Mouse (Mus musculus) kidney, adult 11 months (tissue): Measurements from ENCODE around the gene Jade2.

ENCODE experiments used
- DNase-seq: peaks from one replicate; pipeline ENCODE4 v3.0.0; 2022

Jade2 gene

GRCm38 (mm10) chr11:51780773-51781267 lies 76.6 kb downstream of the Jade2 start:
- no peak for DNase-seq

GRCm38 (mm10) chr11:51777478-51777877 lies 80.0 kb downstream of the Jade2 start:
- DNase-seq, result no peak

DNA sequence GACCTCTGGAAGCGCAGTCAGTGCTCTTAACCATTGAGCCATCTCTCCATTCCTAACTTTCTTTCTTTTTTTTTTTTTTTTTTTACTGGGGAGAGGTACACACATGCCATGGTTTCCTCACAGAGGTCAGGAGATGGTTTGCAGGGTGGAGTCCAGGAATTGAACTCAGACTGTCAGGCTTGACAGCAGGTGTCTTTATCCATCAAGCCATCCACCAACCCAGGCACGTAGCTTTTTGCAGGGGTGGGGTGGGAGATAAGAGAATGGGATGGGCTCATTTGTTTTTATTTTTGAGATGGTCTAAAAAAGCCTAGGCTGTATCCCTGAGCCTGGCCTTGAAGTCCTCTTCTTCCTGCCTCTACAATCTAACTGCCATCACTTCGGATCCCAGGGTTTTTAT lies 81.9 kb downstream of the Jade2 start:
- DNase-seq, result no peak

- DNase-seq, result peak; percentile 16
Observed at GRCm38 (mm10) chr11:51768296-51768695, 89.2 kb downstream of the Jade2 start.

DNA sequence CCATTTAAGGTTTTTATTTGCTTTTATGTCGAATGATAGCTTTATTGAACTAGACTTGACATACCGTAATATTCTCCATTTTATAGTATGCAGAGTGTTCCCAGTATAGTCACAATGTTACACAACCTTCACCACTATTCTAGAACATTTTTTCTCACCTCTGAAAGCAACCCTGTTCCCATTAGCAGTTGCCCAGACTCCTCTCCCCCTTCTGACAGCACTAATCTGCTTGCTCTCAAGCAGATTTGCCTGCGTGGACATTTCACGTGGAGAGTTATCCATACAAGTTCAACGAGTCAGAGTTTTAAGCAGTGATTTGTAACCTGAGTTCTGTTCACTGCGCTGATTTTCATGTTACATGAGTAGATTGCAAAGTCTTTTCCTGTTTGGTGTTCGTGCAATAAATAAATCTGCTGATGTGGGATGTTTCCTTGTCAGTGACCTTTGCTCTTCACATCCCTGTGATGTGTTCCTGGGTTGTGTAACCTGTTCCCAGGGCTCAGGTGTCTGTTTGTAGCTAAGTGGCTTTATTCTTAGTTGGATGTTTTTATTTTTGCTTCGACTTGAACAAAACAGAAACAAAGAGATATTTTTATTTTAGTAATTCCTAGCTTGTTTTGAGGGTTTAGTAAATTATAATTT lies 89.8 kb downstream of the Jade2 start:
- peak; percentile 64 for DNase-seq

DNA sequence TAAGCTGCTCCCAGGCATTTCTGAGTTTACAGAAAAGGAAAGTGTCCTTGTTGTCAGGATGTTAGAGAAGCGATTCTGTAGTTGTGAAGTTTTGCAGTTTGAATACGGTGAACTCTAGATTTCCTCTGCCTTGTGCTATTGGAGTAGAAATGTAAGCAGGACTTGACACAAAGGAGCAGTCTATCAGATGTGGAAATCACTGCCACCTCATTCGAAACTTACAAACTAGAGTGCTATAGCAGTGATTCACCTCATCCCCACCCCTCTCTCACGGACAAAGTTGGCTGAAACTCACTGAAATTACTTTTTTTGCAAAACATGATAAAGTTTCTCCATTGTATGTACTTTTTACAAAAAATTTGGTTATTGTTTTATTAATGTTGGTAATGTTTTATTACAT lies 92.6 kb downstream of the Jade2 start:
- no peak for DNase-seq

GRCm38 (mm10) chr11:51763955-51764354 lies 93.5 kb downstream of the Jade2 start:
- DNase-seq, result no peak
